Mouse (Mus musculus) liver, embryonic 11.5 days (tissue): Measurements from ENCODE around the gene Tmem37. TPM values are rescaled to one million over a fixed set of nuclear protein-coding genes. Genes with fewer than 3 reads are reported as not detected.
A peak's percentile ranks its signal among the peaks of the same experiment; 100 is the strongest.
"Not testable (repeated sequence)": the region's sequence is repeated elsewhere in the genome, so short reads cannot be mapped to it uniquely, and the experiment has no call there.

ENCODE experiments used
- ATAC-seq: fragments of 200-750 bp; cut with Nextera tagmentation; replicated peaks from 2 replicates; pipeline ENCODE4 v1.8.0; 2017; ENCODE audit warnings: moderate number of reproducible peaks, mild to moderate bottlenecking, moderate TSS enrichment, moderate library complexity; ENCODE audit not compliant: low FRiP score
- DNase-seq: peaks from one replicate; pipeline ENCODE4 v3.0.0-alpha.2; 2017; ENCODE audit warnings: low spot score
- H3K27ac ChIP-seq: fragments of 300-500 bp; sonication (generic); 2 replicates; pipeline ENCODE4 v1.5.1; 2014; ENCODE audit warnings: mild to moderate bottlenecking, low read depth, low read length, control low read depth
- H3K27me3 ChIP-seq: fragments of 300-500 bp; sonication (generic); replicated peaks from 2 replicates; pipeline ENCODE4 v1.6.1; 2014; ENCODE audit warnings: low read length, mixed read lengths; ENCODE audit not compliant: control insufficient read depth, insufficient read depth
- H3K36me3 ChIP-seq: fragments of 300-500 bp; sonication (generic); 2 replicates; pipeline ENCODE4 v1.6.1; 2014; ENCODE audit warnings: mild to moderate bottlenecking, low read length, moderate library complexity, mixed read lengths; ENCODE audit not compliant: control insufficient read depth, insufficient read depth
- H3K4me1 ChIP-seq: fragments of 300-500 bp; sonication (generic); replicated peaks from 2 replicates; pipeline ENCODE4 v1.6.1; 2014; ENCODE audit warnings: low read length, mixed read lengths; ENCODE audit not compliant: control insufficient read depth, insufficient read depth
- H3K4me2 ChIP-seq: fragments of 300-500 bp; sonication (generic); 2 replicates; pipeline ENCODE4 v1.6.1; 2014; ENCODE audit warnings: mild to moderate bottlenecking, control low read depth, moderate library complexity
- H3K4me3 ChIP-seq: fragments of 300-500 bp; sonication (generic); 2 replicates; pipeline ENCODE4 v1.5.1; 2014; ENCODE audit warnings: low read depth, low read length, control low read depth
- H3K9ac ChIP-seq: fragments of 300-500 bp; sonication (generic); 2 replicates; pipeline ENCODE4 v1.6.1; 2014; ENCODE audit warnings: low read depth, low read length, control low read depth
- H3K9me3 ChIP-seq: fragments of 300-500 bp; sonication (generic); 2 replicates; pipeline ENCODE4 v1.6.1; 2016; ENCODE audit warnings: low read length, inconsistent platforms, mixed read lengths; ENCODE audit not compliant: control insufficient read depth
- WGBS: fragments of 180-500 bp; shearing (Covaris S2); extraction: QIAGEN DNeasy Blood & Tissue Kit; methylation state at CpG from one replicate; pipeline ENCODE4 v1.1.7; 2014; 5-methylcytosine and 5-hydroxymethylcytosine counted together
- polyA plus RNA-seq: library from polyadenylated mRNA; unstranded; fragments of >200 nt; fragmentation: Nextera tagmentation; extraction: Ambion mirVana; gene quantifications from 2 replicates; pipeline ENCODE4 v1.2.1, GENCODE M21; 2014

The Tmem37 gene
- polyA plus RNA-seq, 1 experiment from 2014 or later: 40.7 TPM

DNA sequence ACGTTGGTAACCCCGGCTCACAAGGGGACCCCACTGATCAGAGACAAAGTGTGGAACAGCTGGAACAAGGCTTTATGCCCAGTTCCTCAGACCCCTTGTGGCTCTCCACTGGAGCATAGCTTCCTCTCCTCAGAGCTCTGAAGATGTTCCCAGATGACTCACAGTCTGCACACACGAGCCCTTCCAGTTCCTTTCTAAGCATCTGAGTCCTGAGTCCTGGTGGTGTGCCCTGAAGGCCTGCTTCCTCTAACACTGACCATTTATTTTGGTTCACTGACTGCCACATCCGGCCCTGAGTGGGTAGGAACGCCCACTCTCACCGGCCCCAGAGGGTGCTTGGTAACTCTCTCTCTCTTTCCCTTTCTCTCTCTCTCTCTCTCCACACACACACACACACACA lies 25.6 kb upstream of the Tmem37 start:
- DNase-seq (no peak), ATAC-seq (no peak; the same call in 1 of the 2 replicates)
- H3K4me1 ChIP-seq: peaks cover 3% of the 10 kb centered on the region; the same call in 1 of the 2 replicates
- no peak overlapping the region for H3K4me2 ChIP-seq
- no peak overlapping the region for H3K9ac ChIP-seq
- H3K9me3 ChIP-seq: no peaks in the 10 kb centered on the region
- no peak overlapping the region for H3K4me3 ChIP-seq
- no peaks in the 10 kb centered on the region for H3K36me3 ChIP-seq
- no peak overlapping the region for H3K27ac ChIP-seq
- H3K27me3 ChIP-seq: no peaks in the 10 kb centered on the region
- 53% methylated on average over 6 of the region's 6 CpGs for WGBS

DNA sequence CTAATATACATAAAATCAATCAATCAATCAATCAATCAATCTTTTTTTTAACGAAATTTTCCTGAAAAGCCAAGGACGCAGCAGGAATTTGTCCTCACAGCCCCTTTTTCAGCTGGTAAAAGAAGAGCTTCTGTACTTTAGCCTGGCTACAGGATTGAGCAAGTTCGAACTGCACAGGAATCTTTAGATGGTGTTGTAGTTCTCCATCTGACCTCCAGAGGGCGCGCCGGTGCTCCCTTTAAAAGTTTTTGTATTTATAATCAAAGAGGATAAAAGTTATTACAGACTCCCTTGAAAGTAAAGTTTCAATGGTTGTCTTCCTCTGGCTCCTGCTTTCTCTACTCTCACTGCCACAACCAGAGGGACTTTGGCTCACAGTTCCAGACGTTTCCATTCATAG lies 24.5 kb upstream of the Tmem37 start:
- no peak overlapping the region for H3K9ac ChIP-seq
- WGBS: 14% methylated on average over 7 of the region's 7 CpGs
- H3K4me1 ChIP-seq: peaks cover 3% of the 10 kb centered on the region; the same call in 1 of the 2 replicates
- no peak overlapping the region for H3K4me3 ChIP-seq
- ATAC-seq (no peak), DNase-seq (no peak)
- H3K9me3 ChIP-seq: no peaks in the 10 kb centered on the region
- H3K36me3 ChIP-seq: no peaks in the 10 kb centered on the region
- H3K27ac ChIP-seq: no peak overlapping the region
- H3K4me2 ChIP-seq: no peak overlapping the region
- no peaks in the 10 kb centered on the region for H3K27me3 ChIP-seq

DNA sequence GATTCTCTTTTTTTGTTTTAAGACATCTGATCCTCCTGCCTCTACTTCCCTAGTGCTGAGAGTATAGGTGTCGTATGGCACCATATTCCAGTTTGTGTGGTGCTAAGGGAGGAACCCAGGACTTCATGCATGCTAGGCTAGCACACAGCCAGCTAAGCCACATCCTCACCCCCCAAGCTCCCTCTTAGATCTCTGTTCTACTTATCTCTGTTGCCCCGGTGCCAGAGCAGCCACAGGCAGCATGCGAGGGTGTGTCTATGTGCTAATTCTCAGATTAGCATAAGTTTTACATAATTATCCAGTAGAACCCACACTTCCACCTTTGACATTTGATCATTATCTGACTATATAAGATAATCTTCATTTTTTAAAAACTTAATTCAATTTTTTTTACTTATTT lies 21.0 kb upstream of the Tmem37 start:
- ATAC-seq: peak; percentile 65; the same call in 1 of the 2 replicates
- H3K27me3 ChIP-seq: no peaks in the 10 kb centered on the region
- H3K4me1 ChIP-seq: peaks cover 3% of the 10 kb centered on the region; the same call in 1 of the 2 replicates
- no peaks in the 10 kb centered on the region for H3K9me3 ChIP-seq
- 44% methylated on average over 3 of the region's 3 CpGs for WGBS
- no peak overlapping the region for H3K9ac ChIP-seq
- no peak overlapping the region for H3K4me2 ChIP-seq
- no peak overlapping the region for H3K4me3 ChIP-seq
- no peaks in the 10 kb centered on the region for H3K36me3 ChIP-seq
- no peak for DNase-seq
- H3K27ac ChIP-seq: no peak overlapping the region

DNA sequence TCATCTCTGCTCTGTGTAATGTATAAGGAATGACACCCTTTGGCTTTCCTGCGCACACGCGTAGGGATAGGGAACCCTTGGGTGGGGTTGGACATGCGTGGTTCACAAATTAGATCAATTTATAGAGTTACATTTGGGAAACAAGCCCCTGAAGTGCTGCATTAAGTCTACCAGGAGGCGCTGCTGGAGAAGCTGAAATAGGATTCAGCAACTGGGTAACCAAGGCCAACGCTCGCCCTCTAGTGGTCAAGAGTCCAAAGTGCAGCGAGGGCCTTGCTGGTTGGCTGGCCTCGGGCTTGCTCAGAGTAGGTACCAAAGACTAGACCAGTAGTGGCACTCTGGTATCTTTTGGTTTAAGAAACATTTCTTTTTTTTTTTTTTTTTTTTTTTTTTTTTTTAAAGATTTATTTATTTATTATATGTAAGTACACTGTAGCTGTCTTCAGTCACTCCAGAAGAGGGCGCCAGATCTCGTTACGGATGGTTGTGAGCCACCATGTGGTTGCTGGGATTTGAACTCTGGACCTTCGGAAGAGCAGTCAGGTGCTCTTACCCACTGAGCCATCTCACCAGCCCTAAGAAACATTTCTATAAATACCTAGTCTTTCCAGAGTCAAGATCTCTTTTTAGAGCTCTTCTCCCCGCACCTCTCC lies 19.7 kb upstream of the Tmem37 start:
- DNase-seq (peak; percentile 77), ATAC-seq (peak; percentile 32; the same call in 1 of the 2 replicates)
- not testable (repeated sequence) for H3K27ac ChIP-seq, H3K4me2 ChIP-seq, H3K27me3 ChIP-seq, H3K4me1 ChIP-seq, H3K4me3 ChIP-seq, H3K9ac ChIP-seq, H3K9me3 ChIP-seq, H3K36me3 ChIP-seq
- WGBS: 56% methylated on average over 11 of the region's 14 CpGs

DNA sequence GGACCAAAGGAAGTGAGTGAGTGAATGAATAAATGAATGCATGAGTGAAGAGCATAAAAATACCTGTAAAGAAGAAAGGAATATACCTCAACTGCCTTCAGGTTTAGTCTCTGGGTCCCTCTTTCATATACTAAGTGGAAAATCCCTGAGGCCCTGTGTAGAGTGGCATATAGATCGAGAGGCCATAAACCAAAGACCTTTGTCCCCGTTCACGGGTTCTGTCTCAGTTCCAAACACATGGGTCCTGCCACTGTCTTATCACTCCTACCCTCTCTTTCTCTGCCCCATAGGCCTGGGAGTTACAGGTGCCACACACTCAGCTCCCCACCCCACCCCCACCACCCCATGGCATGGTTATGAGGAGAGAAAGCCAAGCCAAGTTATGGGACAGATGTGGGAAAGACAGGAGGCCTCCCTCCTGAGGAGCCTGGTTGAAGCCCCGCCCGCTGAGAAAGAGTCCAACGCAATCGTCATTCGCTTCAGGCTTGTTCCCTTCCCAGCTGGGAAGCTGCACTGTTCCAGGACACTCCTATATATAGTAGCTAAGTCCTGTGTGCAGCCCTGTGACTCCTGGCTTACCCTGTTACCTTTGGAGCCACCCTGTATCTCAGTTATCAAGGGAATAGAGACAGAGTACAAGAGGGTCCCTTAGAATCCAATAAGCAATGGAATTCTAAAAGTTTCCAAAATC lies 17.2 kb upstream of the Tmem37 start:
- ATAC-seq: no peak
- H3K36me3 ChIP-seq: no peaks in the 10 kb centered on the region
- H3K27me3 ChIP-seq: no peaks in the 10 kb centered on the region
- H3K9ac ChIP-seq: no peak overlapping the region
- WGBS: 87% methylated on average over 8 of the region's 8 CpGs
- H3K27ac ChIP-seq: no peak overlapping the region
- H3K4me3 ChIP-seq: no peak overlapping the region
- H3K4me2 ChIP-seq: no peak overlapping the region
- no peaks in the 10 kb centered on the region for H3K9me3 ChIP-seq
- DNase-seq: no peak
- peaks cover 3% of the 10 kb centered on the region; the same call in 1 of the 2 replicates for H3K4me1 ChIP-seq

DNA sequence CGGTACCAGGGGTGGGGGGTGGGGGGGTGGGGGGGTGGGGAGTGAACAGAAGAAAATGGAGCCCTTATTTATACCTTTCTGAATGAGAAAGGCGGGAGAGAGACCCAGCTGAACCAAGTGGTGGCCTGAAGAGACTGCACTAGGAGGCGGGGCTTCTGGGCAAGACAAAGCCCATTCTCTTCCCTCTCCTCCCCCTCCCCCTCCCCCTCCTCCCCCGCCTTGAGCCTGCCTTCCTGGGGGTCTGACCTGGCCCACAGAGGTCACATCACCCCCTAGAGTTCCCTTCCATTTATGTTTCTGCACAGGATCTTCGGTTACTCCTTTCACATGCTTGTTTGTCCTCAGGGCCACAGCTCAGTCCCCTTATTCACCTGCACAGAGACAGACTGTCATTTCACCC lies 15.3 kb upstream of the Tmem37 start:
- Histone ChIP-seq H3K27me3 (no peaks in the 10 kb centered on the region), H3K4me3 (no peak overlapping the region), H3K9me3 (no peaks in the 10 kb centered on the region), H3K9ac (no peak overlapping the region), H3K36me3 (no peaks in the 10 kb centered on the region), H3K27ac (no peak overlapping the region), H3K4me2 (no peak overlapping the region), H3K4me1 (no peaks in the 10 kb centered on the region)
- DNase-seq (no peak), ATAC-seq (no peak)
- 37% methylated on average over 4 of the region's 5 CpGs for WGBS

DNA sequence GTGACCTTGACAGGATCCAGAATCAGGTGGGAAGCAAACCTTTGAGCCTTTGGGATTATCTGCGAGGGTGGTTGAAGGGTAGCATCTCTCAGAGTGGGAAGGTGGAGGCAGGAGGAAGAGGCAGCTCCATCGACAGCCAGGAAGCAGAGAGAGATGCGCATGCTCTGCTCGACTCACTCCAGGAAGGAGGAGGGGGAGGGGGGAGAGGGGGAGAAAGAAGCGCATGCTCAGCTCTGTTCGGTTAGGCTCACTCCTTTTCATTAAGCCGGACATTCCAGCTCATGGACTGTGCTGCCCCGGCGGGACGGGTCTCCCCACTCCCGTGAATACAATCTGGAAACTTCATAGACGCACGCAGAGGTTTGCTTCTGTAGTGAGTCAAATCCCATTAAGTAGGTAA lies 12.8 kb upstream of the Tmem37 start:
- Histone ChIP-seq H3K4me3 (no peak overlapping the region), H3K4me2 (no peak overlapping the region), H3K9ac (no peak overlapping the region), H3K27me3 (no peaks in the 10 kb centered on the region), H3K9me3 (no peaks in the 10 kb centered on the region), H3K27ac (no peak overlapping the region), H3K4me1 (peaks cover 8% of the 10 kb centered on the region; the same call in 1 of the 2 replicates), H3K36me3 (no peaks in the 10 kb centered on the region)
- 58% methylated on average over 13 of the region's 13 CpGs for WGBS
- no peak for ATAC-seq
- DNase-seq: no peak

DNA sequence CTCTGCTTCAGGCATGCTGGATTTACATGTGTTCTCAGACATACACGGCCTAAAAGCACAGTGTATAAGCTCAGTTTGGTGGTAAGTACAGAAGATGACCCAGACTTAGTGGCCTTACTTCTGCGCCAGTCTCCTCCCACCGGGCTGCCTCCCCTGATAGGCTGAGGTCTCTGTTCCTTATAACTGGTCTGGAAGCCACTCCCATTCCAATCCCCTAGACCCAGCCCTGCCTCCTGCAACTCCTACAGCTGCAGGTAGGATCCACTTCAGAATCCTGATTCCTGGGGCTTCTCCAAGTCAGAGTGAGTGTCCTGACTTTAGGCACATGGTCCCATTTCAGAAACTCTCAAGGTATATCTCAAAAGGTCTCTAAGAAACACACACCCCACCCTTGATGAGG lies 11.8 kb upstream of the Tmem37 start:
- Histone ChIP-seq H3K4me2 (no peak overlapping the region), H3K9me3 (no peaks in the 10 kb centered on the region), H3K4me1 (peaks cover 8% of the 10 kb centered on the region; the same call in 1 of the 2 replicates), H3K36me3 (no peaks in the 10 kb centered on the region), H3K27me3 (no peaks in the 10 kb centered on the region), H3K27ac (no peak overlapping the region), H3K4me3 (no peak overlapping the region), H3K9ac (no peak overlapping the region)
- no peak for ATAC-seq
- DNase-seq: no peak
- 61% methylated on average over 3 of the region's 3 CpGs for WGBS
